Mouse (Mus musculus) spleen, embryonic (tissue): ENCODE results near the gene Ctla4.

ENCODE experiments used
- CTCF ChIA-PET: fragments of 350-600 bp; sonication (Branson Sonifier 250); formaldehyde crosslinking; loops from one replicate; lab custom pipeline; 2022; lab: Charles Lee

The Ctla4 gene

DNA sequence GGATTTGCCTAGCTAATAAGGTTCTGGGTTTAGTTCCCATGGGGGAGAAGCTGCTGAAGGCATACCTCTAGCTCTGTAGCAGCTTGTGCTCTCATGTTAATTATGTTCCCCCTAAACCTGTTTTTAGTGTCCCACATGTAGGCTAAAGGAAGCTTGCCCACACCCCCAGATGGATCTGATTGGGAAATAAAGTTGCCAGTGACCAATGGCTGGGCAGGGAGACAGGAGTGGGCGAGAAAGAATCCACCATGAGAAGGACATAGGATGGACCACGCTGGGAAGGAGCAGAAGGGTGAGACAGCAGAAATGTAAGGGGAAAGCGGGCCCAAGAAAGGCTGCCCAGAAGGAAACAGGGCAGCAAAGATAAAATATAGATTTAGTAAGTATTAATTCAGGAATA is 23.1 kb upstream of the Ctla4 start:
- CTCF ChIA-PET: interaction anchor here (0.7 kb wide), 1 partner anchor 79 kb away, joined by 7 read pairs; no protein-coding TSS in a partner anchor

DNA sequence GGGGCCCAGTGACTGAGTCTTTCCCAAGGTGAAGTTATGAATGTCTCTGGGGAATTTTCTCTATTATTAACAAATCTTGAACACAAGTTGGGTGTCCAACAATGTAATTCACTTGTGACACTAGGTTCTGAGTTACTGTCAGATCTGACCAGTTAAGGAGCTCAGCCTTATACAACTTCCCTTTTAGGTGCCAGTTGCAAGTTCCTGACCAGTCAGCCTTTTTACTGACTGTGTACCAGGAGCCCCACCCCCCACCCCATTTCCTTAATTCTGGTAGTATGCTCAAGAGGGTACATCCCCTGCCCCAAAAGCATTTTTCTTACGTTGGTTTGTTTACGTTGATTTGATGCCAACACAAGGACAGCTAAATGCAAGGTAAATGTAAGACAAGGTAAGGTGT is 21.6 kb upstream of the Ctla4 start:
- CTCF ChIA-PET: no interaction called here

DNA sequence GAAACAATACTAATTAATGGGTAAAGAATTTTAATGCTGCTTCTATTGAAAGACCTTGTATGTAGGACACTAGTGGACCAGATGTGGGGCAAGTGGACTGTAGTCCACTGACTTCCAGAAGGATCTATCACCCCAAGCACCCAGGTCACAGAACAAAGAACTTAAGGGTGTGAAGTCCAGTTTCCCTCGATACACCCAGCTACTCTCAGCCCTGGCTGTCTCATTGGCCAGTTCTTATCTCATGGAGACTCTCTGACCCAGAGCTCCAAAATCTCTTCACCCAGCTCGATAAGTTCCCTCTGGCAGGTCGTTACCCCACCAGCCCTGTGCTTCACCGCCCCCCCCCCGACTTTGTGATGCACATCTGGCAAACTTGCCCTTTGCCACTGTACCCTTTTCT is 20.8 kb upstream of the Ctla4 start:
- CTCF ChIA-PET: interaction anchor here (0.5 to 0.8 kb wide), 3 partner anchors 24 to 94 kb away, joined by 3 to 5 read pairs (median 4); no protein-coding TSS in a partner anchor

- CTCF ChIA-PET: no interaction called here
Observed at GRCm38 (mm10) chr1:60868333-60869277, 18.2 kb upstream of the Ctla4 start.

DNA sequence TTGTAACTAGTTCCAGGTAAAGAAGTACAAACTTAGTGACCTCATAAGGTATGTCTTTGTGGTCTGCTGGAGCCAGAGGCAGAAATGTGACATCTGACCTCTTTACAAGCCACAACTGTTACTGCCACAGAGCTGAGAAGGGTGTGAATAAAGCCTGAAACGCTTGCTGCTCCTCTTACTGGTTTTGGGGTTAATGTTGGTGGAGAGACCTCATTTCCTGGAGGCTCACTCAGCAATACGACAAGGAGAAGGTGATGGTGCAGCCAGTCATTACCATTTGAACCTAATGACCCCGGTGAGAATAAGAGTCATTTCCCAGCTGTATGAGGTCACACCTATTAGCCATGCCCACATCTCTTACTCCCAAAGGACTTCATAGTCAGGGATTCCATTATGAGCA is 11.5 kb upstream of the Ctla4 start:
- CTCF ChIA-PET: no interaction called here

GRCm38 (mm10) chr1:60880116-60880867 is 6.5 kb upstream of the Ctla4 start:
- CTCF ChIA-PET: no interaction called here

- CTCF ChIA-PET: no interaction called here
Observed at GRCm38 (mm10) chr1:60882792-60883191, 4.0 kb upstream of the Ctla4 start.

GRCm38 (mm10) chr1:60883279-60883678 is 3.5 kb upstream of the Ctla4 start:
- CTCF ChIA-PET: no interaction called here

DNA sequence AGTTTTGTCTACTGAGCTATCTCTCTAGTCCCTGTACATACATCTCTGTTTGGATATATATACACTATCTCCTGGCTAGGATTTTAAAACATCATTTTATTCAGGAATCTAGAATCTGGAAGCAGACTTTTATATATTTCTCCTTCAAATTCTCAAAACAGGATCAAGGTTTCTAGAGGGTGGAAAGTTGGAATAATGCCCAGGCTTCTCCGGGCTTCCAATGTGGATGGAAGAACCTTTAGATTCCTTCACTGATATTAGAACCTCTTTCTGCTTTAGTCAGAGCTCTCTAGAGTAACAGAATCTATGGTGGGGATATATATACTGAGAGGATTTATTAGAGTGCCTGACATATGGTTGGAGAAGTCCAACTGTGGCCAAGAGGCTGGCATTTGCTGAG is 2.2 kb upstream of the Ctla4 start:
- CTCF ChIA-PET: interaction anchor here (0.6 kb wide), 1 partner anchor 1023 kb away, joined by 7 read pairs; no protein-coding TSS in a partner anchor

GRCm38 (mm10) chr1:60898127-60898932 is 11.5 kb downstream of the Ctla4 start:
- CTCF ChIA-PET: no interaction called here

GRCm38 (mm10) chr1:60898933-60899210 is 12.1 kb downstream of the Ctla4 start:
- CTCF ChIA-PET: no interaction called here

DNA sequence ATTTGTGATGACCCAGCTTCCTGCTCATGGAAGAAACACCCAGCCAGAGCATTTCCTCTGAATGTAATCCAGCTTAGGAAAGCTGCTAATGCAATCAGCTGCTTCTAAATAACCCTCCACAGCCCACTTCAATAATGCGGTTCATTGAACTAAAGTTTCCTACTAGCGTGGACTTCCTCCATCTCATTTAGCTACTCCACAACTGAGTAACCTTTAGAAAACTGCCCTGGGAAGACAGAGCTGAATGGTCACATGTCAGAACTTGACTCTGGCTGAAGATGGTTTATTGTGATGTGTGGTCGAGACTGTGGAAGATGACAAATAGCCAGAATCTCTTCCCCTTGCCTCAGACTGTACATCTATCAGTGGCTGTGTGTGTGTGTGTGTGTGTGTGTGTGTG is 12.4 kb downstream of the Ctla4 start:
- CTCF ChIA-PET: no interaction called here

DNA sequence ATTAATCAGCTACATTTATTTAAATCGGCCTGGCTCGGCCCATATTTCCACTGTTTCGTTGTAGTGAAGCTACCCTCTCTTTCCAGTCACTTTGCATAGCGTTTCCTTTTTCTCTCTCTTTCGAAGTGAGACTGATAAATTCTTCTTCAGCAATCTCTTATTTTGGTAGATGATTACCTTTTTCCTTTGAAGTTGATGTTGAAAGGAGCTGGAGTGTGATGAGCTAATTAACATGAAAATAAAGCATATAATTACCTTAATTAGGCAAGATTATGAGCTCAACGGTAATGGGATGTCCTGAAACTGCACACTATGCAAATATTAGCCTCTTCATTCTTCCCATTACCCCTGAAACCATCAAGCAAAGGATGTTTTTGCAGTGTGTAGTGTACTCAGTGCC is 15.7 kb downstream of the Ctla4 start:
- CTCF ChIA-PET: interaction anchor here (1.9 kb wide), 1 partner anchor 39 kb away, joined by 7 read pairs; no protein-coding TSS in a partner anchor

DNA sequence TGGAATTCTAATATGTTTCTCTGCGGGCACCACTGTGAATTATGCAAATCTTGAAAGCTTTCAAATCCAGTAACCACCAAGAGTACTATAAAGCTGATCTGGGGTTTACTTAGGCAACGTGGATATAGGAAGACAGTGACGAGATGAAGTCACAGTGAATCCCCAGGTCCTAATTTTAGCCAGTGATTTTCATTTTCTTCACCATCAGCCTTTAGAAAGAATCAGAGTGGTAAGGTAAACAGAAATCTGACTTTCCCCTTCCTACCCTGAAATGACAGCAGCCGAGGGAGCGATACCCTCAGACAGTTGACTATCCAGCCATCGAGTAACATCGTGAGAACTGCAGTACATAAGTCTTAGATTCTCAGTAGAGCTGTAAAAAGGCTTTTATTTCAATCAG is 16.3 kb downstream of the Ctla4 start:
- CTCF ChIA-PET: interaction anchor here (0.7 kb wide), 1 partner anchor 148 kb away, joined by 9 read pairs; no protein-coding TSS in a partner anchor

GRCm38 (mm10) chr1:60904456-60904978 is 17.7 kb downstream of the Ctla4 start:
- CTCF ChIA-PET: interaction anchor here (0.6 to 0.7 kb wide), 2 partner anchors 34 to 1702 kb away, joined by 4 to 5 read pairs; no protein-coding TSS in a partner anchor

DNA sequence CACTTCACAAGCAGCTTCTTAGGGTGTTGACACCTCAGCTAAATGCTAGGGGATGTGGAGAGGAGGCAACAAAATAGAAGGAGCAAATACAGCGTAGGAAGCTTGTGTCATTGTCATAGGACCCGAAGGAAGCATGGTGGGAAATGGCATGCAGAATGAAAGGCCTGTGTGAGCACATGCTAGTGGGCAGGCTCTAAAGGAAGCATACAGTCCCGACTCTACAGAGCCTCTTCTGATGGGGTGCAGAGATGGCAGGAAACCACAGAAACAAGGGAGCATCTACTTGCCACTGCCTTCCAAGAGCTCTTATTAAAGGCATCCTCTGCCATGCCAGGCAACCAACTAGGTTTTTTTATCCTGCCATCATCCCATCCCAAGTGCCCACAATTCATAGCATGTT is 20.7 kb downstream of the Ctla4 start:
- CTCF ChIA-PET: no interaction called here

DNA sequence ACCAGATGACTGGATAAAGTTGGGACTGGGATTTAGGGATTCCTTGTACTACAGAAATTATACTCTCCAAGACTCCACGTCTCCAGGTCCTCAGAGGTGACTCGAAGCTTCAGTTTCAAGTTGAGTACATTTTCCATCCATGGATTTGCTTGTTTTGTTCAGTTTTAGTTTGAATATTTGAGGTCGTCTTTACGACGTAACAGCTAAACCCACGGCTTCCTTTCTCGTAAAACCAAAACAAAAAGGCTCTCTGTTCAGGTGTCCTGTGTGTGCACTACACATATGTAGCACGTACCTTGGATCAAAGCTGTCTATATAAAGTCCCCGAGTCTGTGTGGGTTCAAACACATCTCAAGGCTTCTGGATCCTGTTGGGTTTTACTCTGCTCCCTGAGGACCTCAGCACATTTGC is 22.0 kb downstream of the Ctla4 start:
- CTCF ChIA-PET: interaction anchor here (1.0 kb wide), 1 partner anchor 34 kb away, joined by 3 read pairs; no protein-coding TSS in a partner anchor

DNA sequence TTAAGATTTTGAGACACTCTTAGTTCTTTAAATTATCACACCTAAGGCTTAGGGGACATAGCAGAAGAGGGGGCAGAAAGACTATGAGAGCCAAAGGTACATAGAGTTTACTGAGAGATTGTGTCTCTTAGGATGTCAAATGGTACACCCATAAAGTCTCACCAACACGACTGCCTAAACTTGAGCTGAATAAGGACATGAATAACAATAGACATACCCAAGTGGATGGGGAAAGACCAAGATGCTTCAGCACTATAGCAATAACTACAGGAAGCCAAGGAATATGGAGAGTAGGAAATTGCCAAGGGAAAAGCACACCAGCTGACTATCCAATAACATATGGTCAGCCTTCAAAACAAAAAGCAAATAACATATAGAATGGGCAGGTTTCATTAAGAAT is 22.9 kb downstream of the Ctla4 start:
- CTCF ChIA-PET: interaction anchor here (0.6 to 1.0 kb wide), 3 partner anchors 24 to 43 kb away, joined by 3 to 11 read pairs (median 4); no protein-coding TSS in a partner anchor

DNA sequence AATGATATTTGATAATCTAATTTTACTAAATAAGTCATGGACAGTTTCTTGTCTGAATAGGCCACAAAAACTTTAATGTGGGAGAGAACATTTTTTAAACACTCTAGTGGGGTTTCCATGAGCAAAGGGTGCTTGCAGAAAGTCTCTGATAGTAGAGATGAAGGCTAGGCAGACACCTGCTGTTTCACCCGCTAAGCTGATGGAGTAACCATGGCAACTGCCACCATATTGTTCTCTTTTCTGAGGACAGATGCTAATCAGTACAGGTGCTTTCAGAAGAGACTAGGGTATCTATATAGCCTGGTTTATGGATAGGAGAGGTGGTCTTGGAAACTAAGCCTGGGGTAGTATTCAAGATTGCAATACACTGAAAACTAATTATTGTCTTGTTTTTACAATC is 24.0 kb downstream of the Ctla4 start:
- CTCF ChIA-PET: no interaction called here

- CTCF ChIA-PET: no interaction called here
Observed at GRCm38 (mm10) chr1:60911631-60912030, 24.8 kb downstream of the Ctla4 start.

GRCm38 (mm10) chr1:60913305-60913704 is 26.5 kb downstream of the Ctla4 start:
- CTCF ChIA-PET: no interaction called here
